Mouse (Mus musculus) stomach, postnatal 0 days (tissue): Measurements from ENCODE around the gene Olfr975.
"Not testable (repeated sequence)": the region's sequence is repeated elsewhere in the genome, so short reads cannot be mapped to it uniquely, and the experiment has no call there.

Source experiments
- CTCF ChIP-seq: IDR thresholded peaks from 2 replicates; pipeline ENCODE4 v1.5.1; 2016; ENCODE audit warnings: antibody characterized with exemption, low read depth, mild to moderate bottlenecking, moderate library complexity
- EP300 ChIP-seq: optimal IDR thresholded peaks from 2 replicates; pipeline ENCODE3; 2016; ENCODE audit warnings: antibody characterized with exemption

- not testable (repeated sequence) for TF ChIP-seq CTCF, EP300
Observed at GRCm38 (mm10) chr9:39928837-39929236, 23.0 kb downstream of the Olfr975 start.
